Mouse (Mus musculus) cerebellum, adult 18-20 months (tissue): ENCODE data around the gene Cd59b.
"Not testable (repeated sequence)": the region's sequence is repeated elsewhere in the genome, so short reads cannot be mapped to it uniquely, and the experiment has no call there.

Experiments
- DNase-seq, 2 experiments: peaks; one replicate each; pipeline ENCODE4 v3.0.0; 2021

Cd59b gene

DNA sequence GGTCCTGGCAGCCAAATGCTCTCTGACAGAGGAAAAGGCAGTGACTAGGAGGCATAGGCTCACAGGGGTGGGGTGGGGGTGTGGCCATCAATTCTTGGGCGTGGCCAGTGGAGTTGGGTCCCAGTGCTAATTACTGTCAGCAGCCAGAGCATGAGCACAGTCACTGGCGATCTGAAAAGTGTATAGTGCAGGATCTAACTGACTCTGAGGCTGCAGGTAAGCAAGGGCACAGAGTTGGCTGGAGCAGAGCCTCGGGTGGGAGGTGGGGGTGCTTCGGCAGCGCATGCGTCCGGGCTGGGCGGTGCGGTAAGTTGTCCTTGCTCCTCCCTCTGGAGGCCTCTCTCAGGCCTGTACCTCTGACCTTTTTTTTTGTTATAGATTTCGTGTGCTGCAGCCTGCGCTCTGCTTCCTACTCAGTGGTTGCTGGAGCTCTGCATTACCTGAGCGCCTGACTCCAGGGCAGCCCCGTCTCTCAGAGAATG lies at the start of gene Cd59b:
Gene Cd59b, plus strand, starts transcription at position 146 of the 482 bp plus-strand sequence.
- peak; percentile 47 to 58 for DNase-seq

DNA sequence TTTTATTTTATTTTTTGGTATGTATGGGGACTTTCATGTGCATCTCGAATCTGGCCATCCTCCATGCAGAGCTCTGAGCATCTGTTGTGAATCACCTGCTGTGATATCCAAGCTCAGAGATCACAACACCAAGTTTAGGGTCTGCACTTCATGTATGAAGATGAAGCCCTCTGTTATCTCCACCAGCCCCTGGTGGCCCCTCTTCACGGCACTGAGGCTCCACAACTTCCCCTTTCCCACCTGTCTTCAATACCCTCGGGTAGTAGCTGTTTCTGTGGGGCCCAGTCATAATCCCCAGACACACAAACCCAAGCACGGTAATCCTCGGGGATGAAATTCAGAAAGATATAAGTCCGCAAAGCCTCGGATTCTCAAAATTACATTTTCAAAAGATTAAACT lies 46.6 kb upstream of the Cd59b start:
- no peak for DNase-seq

DNA sequence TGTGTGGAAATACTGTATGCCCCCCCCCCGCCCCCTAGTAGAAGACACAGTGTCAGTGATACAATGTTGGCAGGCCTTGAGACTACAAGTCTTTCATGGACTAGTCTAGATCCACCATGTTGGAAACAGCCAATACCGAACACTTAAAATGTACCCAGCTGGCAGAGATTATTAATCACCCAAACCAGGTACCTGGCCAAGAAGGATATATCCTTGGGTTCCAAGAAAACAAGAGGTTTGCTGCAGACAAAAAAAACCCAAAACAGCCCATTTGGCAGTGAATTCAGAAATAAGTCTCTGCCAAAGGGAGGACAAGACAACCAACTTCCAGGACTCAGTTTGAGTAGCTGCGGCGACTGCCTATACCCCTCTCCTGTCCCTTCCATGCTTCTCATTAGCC lies 45.0 kb upstream of the Cd59b start:
- no peak for DNase-seq

DNA sequence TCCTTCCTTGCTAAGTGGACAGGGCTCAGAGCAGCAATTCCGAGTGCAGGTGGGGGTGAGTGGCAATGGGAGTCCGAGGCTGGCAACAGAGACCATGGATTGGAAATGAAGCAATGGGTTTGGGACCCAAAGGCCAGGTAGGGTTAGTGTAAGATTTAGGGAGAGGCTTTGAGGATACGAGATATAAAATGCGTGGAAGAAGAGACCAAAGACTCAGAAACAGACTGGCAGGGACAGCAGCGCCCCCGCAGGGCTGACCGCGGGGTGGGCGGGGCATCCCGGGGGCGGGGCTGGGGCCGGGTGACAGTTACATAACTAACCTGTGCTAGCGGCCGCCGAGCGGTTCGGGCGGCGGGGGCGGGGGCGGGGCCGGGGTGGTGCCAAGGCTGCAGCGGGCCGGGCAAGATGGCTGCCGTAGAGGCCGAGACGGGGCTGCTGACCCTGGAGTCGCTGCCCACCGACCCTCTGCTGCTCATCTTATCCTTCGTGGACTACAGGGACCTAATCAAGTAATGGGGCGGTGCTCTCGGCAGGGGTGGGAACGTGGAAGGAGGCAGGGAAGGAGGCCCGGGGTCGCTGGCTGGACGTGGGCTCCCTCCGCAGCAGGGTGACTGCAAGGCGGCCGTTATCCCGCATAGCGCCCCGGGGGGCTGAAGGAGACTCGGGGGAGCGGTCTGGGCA lies 42.1 kb upstream of the Cd59b start, which contains the start of gene Fbxo3:
Gene Fbxo3, plus strand, starts transcription at position 264 of the 681 bp plus-strand sequence.
- peak; percentile 84 to 93 for DNase-seq

DNA sequence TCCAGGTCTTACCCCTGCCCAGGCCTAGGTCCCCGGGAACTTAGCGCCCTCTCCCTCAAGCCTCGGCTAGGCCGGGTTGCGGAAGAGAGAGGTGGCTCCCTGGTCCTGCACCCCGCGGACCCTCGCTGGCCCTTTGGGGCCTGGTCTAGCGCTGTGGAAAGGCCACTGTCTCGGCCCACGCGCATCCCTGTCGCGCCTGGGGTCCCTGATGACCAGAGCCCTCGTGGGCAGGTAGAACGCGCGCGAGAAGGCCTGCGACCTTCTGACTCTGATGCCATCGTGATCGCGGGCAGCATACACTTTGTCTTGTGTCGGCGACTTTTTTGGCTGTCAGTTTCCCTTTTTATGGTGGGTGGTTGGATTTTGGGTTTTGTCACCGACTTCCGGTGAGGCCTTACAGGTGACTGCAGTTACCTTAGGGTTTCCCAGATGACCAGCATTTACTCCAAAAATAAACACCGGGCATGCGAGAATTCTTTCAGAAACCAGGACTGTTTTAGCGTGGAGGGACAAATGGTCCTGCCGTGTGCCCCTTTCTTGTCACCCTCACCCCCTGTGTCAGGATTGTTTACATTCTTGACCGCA lies 41.4 kb upstream of the Cd59b start, which contains the start of gene 4931422A03Rik:
Gene 4931422A03Rik, minus strand, starts transcription at position 223 of the 585 bp plus-strand sequence.
- DNase-seq = no peak

DNA sequence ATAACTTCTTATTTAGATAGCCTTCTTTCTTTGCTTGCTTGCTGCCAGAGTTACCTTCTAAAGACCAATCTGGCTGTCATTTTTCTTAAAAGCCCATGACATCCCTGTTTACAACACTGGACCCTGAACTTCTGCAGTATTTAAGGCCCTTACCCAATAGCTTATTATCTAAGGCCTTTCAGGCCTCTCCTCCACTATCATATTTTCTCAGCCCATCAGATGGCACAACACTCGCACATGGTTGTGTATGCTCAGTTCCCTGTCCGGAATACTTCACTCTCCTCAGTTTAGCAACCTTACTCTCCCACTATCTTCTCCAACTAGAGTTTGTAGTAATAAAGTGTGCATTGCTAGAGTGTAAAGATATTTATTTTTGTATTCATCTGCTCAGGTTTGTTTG lies 40.6 kb upstream of the Cd59b start:
- no peak for DNase-seq

DNA sequence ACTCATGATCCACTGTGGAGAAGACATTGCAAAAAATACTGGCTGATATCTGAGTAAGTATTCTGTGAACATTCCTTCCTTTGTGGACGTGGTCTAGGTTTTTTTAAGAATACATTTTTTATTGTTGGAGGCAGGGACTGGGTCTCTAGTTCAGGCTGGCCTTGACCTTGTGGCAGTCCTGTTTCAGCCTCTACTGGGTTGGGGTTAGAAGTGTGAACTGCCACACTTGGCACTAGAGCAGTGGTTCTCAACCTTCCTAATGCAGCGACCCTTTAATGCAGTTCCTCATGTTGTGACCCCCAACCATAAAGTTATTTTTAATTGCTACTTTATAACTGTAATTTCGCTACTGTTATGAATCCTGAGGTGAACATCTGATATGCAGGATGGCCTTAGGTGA lies 39.3 kb upstream of the Cd59b start:
- DNase-seq = no peak

DNA sequence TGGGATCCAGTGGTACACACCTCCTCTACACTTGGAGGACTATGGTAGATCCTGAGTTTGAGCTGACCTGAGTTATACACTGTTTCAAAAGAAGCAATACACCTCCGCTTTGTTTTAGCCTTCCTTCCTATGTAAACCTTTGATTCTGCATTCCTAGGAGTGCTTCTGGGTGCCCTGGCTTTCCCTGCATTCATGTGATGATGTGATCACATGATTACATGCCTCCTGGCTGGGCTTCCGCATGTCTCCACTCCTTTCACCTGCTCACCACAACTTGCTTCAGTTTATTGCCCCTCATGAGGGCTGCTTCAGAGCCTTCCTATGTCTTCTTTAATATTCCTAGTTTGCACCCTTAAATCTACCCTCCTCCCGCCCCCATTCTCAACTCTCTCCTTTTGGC lies 37.6 kb upstream of the Cd59b start:
- no peak for DNase-seq

DNA sequence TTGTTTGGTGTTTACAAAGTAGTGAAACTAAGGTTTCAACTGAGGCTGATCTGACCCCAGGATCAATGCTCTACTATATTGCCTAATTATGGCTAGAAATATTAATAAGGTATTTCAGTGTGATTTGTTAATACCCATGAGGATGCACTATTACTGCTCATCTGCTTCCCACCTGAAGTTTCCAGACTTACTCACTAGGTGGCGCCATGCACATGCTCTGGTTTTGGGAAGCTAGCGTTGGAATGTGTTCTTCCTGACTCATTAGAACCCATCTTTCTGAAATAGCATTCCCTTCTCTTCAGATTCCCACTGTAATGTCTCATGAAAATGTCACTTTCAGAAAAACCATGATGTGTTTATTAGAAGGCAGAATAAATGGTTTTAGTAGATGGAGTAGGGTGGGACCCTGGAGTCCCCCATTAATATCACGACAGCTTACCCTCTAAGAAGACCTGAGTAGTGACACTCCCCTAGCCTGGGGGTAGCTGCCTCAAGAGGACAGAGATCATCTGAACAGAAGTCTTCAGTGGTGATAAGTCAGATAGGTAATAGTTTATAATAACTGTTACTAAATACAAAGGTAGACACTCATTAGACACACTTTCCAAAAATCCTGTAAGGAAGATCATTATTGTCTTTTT lies 34.7 kb upstream of the Cd59b start:
- peak; percentile 67 to 73 for DNase-seq

DNA sequence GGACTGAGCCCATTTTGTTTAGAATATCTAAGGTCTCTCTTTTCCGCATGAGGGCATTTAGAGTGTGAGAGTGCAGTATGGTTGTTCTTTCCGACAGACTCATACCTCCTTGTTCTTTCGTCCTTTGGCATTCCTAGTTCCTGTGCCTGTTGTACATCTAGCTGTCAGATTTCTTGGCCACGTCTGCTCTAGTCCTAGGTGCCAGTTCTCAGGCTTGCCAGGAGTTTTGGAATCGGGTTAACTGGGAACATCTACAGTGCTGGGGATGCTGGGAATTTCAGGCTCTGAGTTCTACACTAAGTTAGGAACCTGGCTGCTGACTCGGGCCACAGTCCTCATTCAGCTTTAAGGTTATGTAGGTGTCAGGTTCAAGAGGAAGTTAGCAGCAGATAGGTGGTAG lies 34.1 kb upstream of the Cd59b start:
- peak in 1 of 2 experiments; percentile 18 for DNase-seq

DNA sequence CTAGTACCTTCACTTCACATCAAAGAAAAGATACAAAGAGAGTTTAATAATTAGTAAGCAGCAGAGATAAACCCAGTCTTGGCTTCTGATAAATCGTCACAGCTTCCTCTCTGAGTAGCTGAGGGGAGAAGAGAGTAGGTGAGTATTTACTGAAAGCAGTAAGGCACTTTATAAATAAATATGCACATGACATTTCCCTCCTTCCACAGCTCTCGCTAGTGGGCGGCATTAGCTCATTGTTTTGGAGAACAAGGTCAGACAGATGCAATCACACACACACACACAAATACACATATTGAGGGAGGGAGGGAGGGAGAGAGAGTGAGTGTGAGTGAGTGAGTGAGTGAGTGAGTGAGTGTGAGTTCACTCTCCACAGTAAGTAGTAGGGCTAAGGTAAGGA lies 33.3 kb upstream of the Cd59b start:
- DNase-seq = no peak

DNA sequence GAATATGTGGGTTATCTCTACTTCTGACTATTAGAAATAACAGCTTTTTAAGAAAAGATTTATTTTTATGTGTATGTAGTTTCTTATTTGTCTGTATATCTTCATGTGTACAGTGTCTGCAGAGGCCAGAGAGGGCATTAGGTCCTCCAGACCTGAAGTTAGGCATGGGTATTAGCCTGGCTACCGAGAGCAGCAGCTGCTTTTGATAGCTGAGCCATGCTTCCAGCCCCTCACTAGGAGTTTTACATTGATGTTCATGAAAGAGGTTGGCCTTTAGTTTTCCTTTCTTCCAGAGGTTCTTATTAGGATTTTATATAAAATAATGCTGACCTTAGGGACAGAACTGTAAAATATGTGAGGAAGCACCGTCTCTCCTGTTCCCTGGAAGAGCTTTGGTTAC lies 31.4 kb upstream of the Cd59b start:
- no peak for DNase-seq

DNA sequence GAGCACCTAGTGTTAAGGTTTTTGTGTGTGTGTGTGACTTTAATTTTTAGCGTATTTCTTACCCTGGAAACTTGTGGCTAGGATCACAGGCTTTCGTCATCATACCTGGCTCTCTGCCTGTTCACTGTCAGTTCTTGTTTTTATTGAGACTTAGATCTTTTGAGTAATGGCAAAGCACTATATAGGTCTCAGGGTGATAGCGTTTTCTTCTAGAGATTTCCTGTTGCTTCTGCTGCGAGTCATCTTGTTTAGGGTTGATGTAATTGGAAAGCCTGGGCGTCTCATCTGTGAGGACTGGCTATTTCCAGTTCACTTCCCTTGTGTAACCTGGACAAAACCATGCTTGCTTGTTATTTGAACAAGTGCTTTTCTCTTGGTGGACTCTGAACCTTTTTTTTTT lies 28.0 kb upstream of the Cd59b start:
- no peak for DNase-seq

DNA sequence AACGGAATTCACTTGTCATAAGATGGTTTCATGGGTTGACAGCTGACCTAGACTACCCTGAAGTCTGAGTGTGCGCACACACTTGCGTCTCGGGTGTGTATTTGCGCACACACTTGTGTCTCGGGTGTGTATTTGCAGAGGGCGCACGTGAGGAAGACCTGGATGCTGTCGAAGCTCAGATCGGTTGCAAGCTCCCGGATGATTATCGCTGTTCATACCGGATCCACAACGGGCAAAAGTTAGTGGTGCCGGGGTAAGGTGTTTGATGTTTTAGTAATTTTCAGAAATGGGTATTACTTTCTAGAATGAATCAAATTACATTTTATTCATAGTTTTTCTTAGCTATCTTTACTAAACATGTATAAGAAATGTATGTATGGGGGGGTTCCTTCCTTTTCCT lies 26.9 kb upstream of the Cd59b start:
- no peak for DNase-seq

DNA sequence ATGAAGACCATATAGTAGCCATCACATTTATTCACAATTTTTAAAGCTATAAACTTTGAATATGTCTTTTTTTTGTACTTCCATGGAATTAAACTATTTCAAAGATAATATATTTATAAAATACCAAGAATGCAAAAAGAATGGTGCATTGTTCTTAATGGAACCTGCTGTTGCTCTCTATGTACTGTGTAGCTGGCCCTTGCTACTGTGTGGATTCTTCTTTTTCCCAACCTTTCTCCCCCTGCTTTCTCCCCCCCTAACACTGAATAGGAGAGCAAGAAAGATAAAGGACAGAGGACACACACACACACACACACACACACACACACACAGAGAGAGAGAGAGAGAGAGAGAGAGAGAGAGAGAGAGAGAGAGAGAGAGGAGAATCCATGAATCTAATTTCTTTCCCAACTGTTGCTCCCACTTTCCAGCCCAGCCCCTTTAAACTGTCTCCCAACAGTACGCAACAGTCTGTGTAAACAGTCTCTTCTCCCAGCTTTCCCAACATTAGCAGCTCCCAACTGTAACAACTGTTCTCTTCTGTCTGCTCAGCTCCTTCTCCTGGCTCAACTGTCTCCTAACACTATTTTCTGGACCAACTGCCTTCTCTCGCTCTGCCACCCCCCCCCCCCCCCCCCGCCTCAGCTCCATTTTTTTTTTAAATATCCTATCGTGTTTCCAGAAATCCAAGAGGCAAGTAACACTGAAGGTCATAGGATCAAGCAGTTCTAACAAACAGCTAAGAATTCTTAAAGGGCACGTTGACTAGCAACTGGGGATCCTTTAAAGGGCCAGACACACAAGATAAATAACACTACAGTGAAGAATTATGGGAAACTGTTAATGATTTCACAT lies 25.8 kb upstream of the Cd59b start:
- no peak for DNase-seq

DNA sequence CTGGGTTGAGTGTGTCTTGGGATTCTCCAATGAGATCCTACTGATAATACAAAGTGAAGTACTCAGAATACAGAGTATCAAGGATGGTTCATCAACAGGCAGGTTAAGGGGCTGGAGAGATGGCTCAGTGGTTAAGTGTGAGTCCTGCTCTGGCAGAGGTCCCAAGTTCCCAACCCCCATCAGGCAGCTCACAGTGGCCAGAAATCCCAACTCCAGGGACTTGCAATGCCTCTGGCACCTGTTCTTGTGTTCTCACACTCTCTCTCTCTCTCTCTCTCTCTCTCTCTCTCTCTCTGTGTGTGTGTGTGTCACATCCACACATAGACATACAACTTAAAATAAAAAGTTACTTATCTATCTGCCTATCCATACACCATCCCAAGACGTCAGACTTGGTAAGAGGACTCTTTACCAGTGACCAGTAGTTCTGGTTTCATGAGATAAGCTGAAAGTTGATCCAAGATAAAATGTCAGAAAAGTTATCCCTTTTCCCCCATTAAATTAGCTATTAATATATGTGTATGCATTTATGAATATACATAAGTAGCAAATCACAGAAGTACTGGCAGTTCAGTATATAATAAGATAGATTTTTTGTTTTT lies 25.1 kb upstream of the Cd59b start:
- DNase-seq = no peak

DNA sequence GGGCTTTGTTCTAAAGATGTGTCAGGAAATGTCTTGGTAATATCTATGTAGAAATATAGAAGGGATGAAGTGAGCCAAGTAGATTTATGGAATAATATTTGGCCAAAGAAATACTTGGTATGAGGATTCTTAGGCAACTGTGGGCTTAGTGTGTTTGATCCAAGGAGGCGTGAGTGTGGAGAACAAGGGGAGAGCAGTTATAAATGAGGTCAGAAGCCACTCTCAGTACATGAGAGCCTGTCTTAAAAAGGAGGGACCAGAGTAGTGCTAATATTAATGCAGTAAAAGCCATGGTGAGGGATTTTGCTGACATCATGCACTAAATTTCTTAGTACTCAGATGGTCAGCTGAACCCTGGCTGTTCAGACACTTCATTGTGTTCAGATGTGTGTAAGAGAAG lies 11.3 kb upstream of the Cd59b start:
- no peak for DNase-seq

DNA sequence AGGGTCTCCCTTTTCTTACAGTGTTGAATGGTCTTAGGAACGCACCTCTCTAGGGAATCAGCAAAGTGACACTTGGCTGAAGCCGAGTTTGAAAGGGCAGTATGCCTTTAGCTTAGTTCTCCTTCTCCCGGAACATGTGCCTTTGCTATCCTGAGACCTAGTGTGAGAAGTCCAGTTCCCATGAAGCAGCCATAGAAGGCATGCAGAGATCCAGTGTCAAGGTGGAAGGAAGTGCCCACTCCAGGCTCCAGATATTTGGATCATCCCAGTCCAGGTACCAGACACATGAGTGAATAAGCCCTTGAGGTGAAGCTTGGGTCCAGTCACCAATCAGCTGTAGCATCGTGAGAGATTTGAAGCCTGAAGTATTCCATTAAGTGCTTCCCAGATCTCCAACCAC lies 10.7 kb upstream of the Cd59b start:
- no peak for DNase-seq

DNA sequence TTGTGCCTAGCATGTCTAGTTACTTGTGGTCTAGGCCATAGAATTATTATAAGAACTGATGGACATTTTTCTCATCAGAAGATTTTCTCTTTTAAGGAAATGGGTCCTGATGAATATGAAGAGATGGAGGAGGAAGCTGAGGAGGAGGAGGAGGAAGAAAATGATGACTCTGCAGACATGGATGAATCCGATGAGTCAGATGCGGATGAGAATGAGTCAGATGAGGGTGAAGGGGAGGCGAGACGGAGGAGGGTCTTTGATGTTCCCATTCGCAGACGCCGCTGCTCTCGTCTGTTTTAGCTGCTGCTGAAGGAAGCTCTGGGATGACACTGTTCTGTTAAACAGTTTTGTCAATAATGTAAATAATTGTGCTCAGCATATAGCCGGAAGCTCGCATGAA lies 9.9 kb upstream of the Cd59b start:
- no peak for DNase-seq

DNA sequence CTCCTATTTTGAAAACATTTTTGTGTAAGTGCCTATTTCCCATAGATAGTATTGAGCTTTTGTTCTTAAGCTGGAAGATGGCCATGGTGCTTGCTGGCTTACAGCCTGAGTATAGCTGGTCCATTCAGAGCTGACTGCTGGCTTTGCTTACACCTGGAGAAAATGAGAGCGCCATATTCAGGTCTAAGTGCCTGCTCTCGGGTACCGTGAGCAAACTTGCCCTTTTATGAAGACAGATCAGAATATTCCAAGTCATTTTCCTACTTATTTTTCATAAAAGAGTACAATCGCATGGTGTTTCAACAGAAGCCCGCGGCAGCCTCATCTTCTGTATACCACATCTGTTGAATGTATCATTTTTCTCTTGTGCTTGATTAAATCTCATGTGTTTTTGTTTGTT lies 8.7 kb upstream of the Cd59b start:
- no peak for DNase-seq

DNA sequence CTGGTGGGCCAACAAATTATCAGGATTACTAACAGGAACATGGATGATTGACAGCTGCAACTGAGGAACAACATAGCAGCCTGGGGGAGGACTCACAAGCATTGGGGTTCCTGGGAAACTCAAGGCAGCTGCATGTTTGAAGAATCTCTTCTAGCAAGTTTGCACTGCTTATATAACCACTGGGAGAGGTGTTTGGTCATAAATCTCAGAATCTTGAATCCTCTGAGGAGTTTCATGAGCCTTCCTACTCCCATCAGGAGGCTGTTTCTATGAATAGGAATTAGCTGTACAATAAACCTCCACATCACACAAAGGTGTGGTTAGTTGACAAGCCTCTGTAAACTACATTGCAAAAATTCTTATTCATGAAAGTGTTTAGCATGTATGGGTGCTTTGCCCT lies 7.0 kb upstream of the Cd59b start:
- DNase-seq = no peak

DNA sequence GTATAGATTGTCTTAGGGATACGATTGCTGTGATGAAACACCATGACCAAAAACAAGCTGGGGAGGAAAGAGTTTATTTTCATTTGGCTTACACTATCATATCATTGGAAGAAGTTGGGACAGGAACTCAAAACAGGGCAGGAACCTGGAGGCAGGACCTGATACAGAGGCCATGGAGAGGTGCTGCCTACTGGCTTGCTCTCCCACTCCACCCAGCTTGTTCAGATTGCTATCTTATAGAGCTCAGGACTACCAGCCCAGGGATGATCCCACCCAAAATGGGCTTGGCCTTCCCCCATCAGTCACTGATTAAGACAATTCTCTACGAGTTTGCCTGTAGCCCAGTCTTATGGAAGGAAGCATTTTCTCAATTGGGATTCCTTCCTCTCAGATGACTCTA lies 5.5 kb upstream of the Cd59b start:
- no peak for DNase-seq

DNA sequence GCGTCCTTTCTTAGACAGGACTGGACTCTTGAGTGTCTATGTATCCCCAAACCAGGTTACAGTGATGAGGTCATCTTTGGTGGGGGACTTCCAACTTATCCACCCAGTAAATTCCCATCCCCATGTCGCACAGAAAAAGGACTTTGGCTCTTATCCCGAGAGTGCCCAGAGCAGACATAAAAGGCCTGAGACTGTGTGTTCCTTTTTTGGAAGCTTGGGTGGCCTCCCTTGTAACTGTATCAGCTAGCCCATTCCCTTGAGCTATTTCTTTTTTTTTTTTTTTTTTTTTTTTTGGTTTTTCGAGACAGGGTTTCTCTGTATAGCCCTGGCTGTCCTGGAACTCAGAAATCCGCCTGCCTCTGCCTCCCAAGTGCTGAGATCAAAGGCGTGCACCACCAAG lies 4.1 kb upstream of the Cd59b start, which contains the start of gene Gm10912:
Gene Gm10912, plus strand, starts transcription at position 301 of the 400 bp plus-strand sequence.
- not testable (repeated sequence) for DNase-seq
